Mouse (Mus musculus) forebrain, embryonic 15.5 days (tissue): ENCODE measurements around the gene Clock. TPM values are rescaled to one million over a fixed set of nuclear protein-coding genes. Genes with fewer than 3 reads are reported as not detected.
A peak's percentile ranks its signal among the peaks of the same experiment; 100 is the strongest.

ENCODE experiments used
- ATAC-seq: fragments of 200-750 bp; cut with Nextera tagmentation; replicated peaks from 2 replicates; pipeline ENCODE4 v1.8.0; 2017; ENCODE audit warnings: mild to moderate bottlenecking, moderate TSS enrichment, moderate library complexity
- H3K27ac ChIP-seq: fragments of 300-500 bp; sonication (generic); replicated peaks from 2 replicates; pipeline ENCODE4 v1.5.1; 2015; ENCODE audit warnings: mild to moderate bottlenecking, inconsistent platforms
- H3K27me3 ChIP-seq: fragments of 300-500 bp; sonication (generic); 2 replicates; pipeline ENCODE4 v1.6.1; 2015; ENCODE audit warnings: inconsistent platforms
- H3K36me3 ChIP-seq: fragments of 300-500 bp; sonication (generic); 2 replicates; pipeline ENCODE4 v1.6.1; 2015; ENCODE audit warnings: mild to moderate bottlenecking, inconsistent platforms
- H3K4me1 ChIP-seq: fragments of 300-500 bp; sonication (generic); 2 replicates; pipeline ENCODE4 v1.6.1; 2015; ENCODE audit warnings: inconsistent platforms
- H3K4me2 ChIP-seq: fragments of 300-500 bp; sonication (generic); replicated peaks from 2 replicates; pipeline ENCODE4 v1.6.1; 2015; ENCODE audit warnings: mild to moderate bottlenecking, inconsistent platforms
- H3K4me3 ChIP-seq: fragments of 300-500 bp; sonication (generic); 2 replicates; pipeline ENCODE4 v1.5.1; 2015; ENCODE audit warnings: mild to moderate bottlenecking, inconsistent platforms
- H3K9ac ChIP-seq: fragments of 300-500 bp; sonication (generic); replicated peaks from 2 replicates; pipeline ENCODE4 v1.6.1; 2015; ENCODE audit warnings: mild to moderate bottlenecking, inconsistent platforms
- H3K9me3 ChIP-seq: fragments of 300-500 bp; sonication (generic); 2 replicates; pipeline ENCODE4 v1.6.1; 2016; ENCODE audit warnings: inconsistent platforms
- WGBS: fragments of 180-500 bp; shearing (Covaris S2); methylation state at CpG from one replicate; pipeline ENCODE4 v1.1.7; 2015; ENCODE audit warnings: mixed read lengths; 5-methylcytosine and 5-hydroxymethylcytosine counted together
- polyA plus RNA-seq: library from polyadenylated mRNA; unstranded; fragments of >200 nt; fragmentation: Nextera tagmentation; extraction: Ambion mirVana; gene quantifications from 2 replicates; pipeline ENCODE4 v1.2.1, GENCODE M21; 2015

Gene Clock
- 12.9 and 14.1 TPM in 2 replicates for polyA plus RNA-seq

GRCm38 (mm10) chr5:76304452-76305341 is at the start of gene Clock:
Clock (minus strand) TSS chr5:76304792.
- no peaks in the 10 kb centered on the region for H3K27me3 ChIP-seq
- under 1% methylated on average over 77 of the region's 104 CpGs for WGBS

DNA sequence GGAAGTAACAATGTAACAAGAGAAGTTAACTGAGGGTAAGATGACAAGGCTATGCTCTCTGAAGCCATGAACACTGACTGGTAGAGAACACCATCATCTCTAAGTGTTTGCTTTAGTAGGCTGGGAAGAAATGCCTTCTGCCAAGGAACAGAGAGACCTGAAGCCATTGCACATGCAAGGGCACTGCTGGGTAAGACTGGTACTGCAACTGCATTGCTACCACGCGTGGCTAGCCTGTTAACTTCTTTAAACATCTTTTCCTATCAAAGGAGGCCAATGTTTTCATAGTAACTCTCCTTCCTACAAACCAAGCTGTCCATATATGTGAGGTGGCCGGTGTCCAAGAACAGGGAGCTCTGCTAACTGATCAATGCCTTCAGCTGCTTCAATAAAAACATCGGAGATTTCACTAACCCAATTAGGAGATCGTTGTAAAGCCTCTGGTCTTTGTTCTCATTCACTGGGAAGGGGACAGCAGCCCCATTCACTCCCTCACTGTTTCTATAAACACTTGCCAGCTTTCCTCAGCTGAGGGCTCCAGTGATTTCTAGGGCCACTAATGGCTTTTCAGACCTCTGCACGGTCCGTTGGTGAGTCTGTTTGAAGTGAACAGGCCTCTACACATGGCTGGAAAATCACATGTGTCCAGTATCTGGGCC is 47.5 kb upstream of the Clock start:
- H3K4me2 ChIP-seq: no peak overlapping the region
- H3K36me3 ChIP-seq: no peaks in the 10 kb centered on the region
- no peaks in the 10 kb centered on the region for H3K9me3 ChIP-seq
- H3K4me1 ChIP-seq: 0 out of 2 replicates have a peak, but pooled peaks cover 3% of the 10 kb centered on the region
- no peak overlapping the region for H3K27ac ChIP-seq
- no peaks in the 10 kb centered on the region for H3K27me3 ChIP-seq
- H3K9ac ChIP-seq: no peak overlapping the region
- no peak overlapping the region for H3K4me3 ChIP-seq
- ATAC-seq: peak; percentile 88
- WGBS: 4% methylated on average over 7 of the region's 7 CpGs

More at GRCm38 (mm10) chr5:76304452-76305341, at the start of gene Clock:
- peak within 1 kb of the TSS; percentile 98 for H3K9ac ChIP-seq
- no peaks in the 10 kb centered on the region for H3K36me3 ChIP-seq
- H3K4me3 ChIP-seq: peak within 1 kb of the TSS; percentile 98
- peak within 1 kb of the TSS; percentile 76 for H3K4me2 ChIP-seq
- H3K9me3 ChIP-seq: no peaks in the 10 kb centered on the region
- ATAC-seq: peak; percentile 93
- peaks cover 32% of the 10 kb centered on the region for H3K4me1 ChIP-seq
- peak within 1 kb of the TSS; percentile 99 for H3K27ac ChIP-seq

DNA sequence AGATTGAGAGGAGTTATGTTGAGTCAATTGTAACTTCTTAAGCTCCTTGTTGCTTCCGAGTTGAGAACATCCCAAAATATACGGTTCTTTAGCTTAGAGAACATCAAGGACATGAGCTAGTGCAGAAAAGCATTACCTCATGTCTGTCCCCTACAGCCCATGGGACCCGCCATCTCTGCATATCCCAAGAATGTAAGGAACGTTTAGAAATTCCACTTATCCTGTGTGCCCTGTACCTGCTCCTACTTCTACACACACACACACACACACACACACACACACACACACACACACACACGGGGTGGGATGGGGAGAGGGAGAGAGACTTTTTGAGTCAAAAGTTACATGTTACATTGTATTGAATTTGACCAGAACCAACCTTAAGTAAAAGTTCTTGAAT is 46.9 kb upstream of the Clock start:
- no peak for ATAC-seq
- H3K36me3 ChIP-seq: no peaks in the 10 kb centered on the region
- 71% methylated on average over 5 of the region's 5 CpGs for WGBS
- no peak overlapping the region for H3K27ac ChIP-seq
- H3K27me3 ChIP-seq: no peaks in the 10 kb centered on the region
- H3K4me3 ChIP-seq: no peak overlapping the region
- H3K9me3 ChIP-seq: no peaks in the 10 kb centered on the region
- H3K9ac ChIP-seq: no peak overlapping the region
- H3K4me1 ChIP-seq: 0 out of 2 replicates have a peak, but pooled peaks cover 3% of the 10 kb centered on the region
- H3K4me2 ChIP-seq: no peak overlapping the region

DNA sequence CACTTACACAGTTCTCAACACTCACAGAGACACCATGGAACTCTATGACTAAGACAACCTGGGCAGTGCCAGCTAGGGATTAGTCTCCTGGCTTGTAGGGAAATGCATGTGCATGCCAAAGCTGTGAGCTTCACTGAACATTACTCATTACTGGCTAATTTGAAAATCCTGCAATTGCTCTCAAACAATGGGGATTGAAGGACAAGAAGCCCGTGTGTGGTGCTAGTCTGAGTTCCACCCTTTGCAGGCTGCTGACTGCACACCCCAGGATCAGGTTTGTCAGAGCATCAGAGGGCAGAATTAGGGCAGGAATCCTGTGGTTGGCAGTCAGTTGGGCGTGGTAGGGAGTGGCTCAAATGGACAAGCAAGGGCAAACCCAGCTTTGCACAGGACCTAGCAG is 41.5 kb upstream of the Clock start:
- Histone ChIP-seq H3K36me3 (no peaks in the 10 kb centered on the region), H3K4me1 (0 out of 2 replicates have a peak, but pooled peaks cover 4% of the 10 kb centered on the region), H3K9me3 (no peaks in the 10 kb centered on the region), H3K27me3 (no peaks in the 10 kb centered on the region), H3K9ac (no peak overlapping the region), H3K4me3 (no peak overlapping the region), H3K27ac (no peak overlapping the region), H3K4me2 (no peak overlapping the region)
- 23% methylated on average over 2 of the region's 2 CpGs for WGBS
- ATAC-seq: peak; percentile 94

DNA sequence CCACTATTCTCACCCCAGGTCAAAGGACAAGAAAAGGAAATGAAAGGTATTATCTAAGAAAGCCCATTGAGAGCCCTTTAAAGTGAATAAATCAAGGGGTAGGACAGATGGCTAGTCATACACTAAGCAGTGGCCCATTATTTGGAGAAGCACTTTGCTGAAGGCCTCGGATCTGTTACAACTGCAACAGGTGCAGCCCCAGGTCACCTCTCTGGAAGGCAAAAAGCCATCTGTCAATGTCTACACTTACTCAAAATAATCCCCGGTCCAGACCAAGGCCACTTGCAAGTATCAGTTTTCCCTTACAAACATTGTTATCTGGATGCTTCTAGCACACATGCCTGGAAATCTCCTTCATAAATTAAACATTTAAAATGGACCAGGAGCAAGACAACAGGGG is 36.3 kb upstream of the Clock start:
- H3K4me1 ChIP-seq: no peaks in the 10 kb centered on the region
- ATAC-seq: no peak

GRCm38 (mm10) chr5:76337100-76337499 is 32.5 kb upstream of the Clock start:
- no peaks in the 10 kb centered on the region for H3K27me3 ChIP-seq
- no peaks in the 10 kb centered on the region for H3K36me3 ChIP-seq
- H3K4me1 ChIP-seq: no peaks in the 10 kb centered on the region
- H3K9ac ChIP-seq: no peak overlapping the region
- H3K4me3 ChIP-seq: no peak overlapping the region
- H3K27ac ChIP-seq: no peak overlapping the region
- H3K4me2 ChIP-seq: no peak overlapping the region
- no peak for ATAC-seq
- no peaks in the 10 kb centered on the region for H3K9me3 ChIP-seq
- whole genome bisulfite sequencing: 84% methylated on average over 8 of the region's 8 CpGs

More for the DNA sequence above, 36.3 kb upstream of the Clock start:
- Histone ChIP-seq H3K4me3 (no peak overlapping the region), H3K4me2 (no peak overlapping the region), H3K27me3 (no peaks in the 10 kb centered on the region), H3K9ac (no peak overlapping the region), H3K27ac (no peak overlapping the region), H3K36me3 (no peaks in the 10 kb centered on the region), H3K9me3 (no peaks in the 10 kb centered on the region)
- WGBS: 95% methylated on average over 2 of the region's 2 CpGs

DNA sequence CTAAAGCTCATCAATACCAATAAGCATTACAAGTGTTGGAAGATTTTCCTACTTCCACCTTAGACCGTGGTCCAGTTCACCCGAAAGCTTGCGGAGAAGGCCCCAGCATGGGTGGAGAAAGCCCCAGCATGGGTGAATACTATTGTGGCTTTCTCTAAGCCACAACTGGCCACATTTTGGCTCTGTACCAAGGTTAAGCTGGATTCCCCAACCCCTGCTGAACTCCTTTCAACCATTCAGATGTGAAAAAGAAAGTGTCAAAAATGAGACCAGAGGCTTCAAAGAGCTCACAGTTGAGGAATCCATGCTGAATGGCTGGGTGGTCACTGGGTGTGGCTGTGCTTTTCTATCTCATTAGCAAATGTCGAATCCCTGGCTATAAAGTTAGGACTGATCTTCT is 29.2 kb upstream of the Clock start:
- no peak overlapping the region for H3K4me3 ChIP-seq
- H3K27ac ChIP-seq: no peak overlapping the region
- no peak for ATAC-seq
- H3K9me3 ChIP-seq: no peaks in the 10 kb centered on the region
- H3K4me1 ChIP-seq: no peaks in the 10 kb centered on the region
- H3K4me2 ChIP-seq: no peak overlapping the region
- H3K9ac ChIP-seq: no peak overlapping the region
- 53% methylated on average over 4 of the region's 4 CpGs for WGBS
- H3K27me3 ChIP-seq: no peaks in the 10 kb centered on the region
- no peaks in the 10 kb centered on the region for H3K36me3 ChIP-seq

GRCm38 (mm10) chr5:76330953-76331352 is 26.4 kb upstream of the Clock start, which contains the start of gene Pdcl2:
Pdcl2 (minus strand) TSS chr5:76331156.
- 89% methylated on average over 7 of the region's 7 CpGs for WGBS

DNA sequence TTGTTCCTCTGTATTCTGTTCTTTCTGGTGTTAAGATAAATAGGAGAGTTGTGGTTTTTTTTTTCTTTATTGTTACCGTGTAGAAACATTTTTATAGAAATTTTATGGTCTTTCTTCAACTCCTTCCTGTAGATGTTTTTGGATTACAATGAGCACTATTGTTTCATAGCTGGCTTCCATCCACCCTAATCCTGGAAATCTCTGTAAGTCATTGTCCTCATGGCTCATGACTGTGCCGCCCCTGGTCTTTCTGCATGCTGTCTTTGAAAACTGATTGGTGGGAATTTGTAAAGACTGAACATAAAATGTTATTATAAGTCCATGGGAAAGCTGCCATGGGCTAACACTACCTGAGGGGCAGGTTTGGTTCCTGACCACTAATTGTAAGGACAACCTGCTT is 22.7 kb upstream of the Clock start:
- no peaks in the 10 kb centered on the region for H3K36me3 ChIP-seq
- no peak for ATAC-seq
- 0 out of 2 replicates have a peak, but pooled peaks cover 2% of the 10 kb centered on the region for H3K4me1 ChIP-seq
- WGBS: 50% methylated on average over 2 of the region's 2 CpGs
- H3K9me3 ChIP-seq: no peaks in the 10 kb centered on the region
- no peak overlapping the region for H3K4me3 ChIP-seq
- H3K4me2 ChIP-seq: no peak overlapping the region
- H3K27ac ChIP-seq: no peak overlapping the region
- H3K9ac ChIP-seq: no peak overlapping the region
- H3K27me3 ChIP-seq: no peaks in the 10 kb centered on the region

More at GRCm38 (mm10) chr5:76330953-76331352, 26.4 kb upstream of the Clock start, which contains the start of gene Pdcl2:
- 0 out of 2 replicates have a peak, but pooled peaks cover 2% of the 10 kb centered on the region for H3K4me1 ChIP-seq
- no peaks in the 10 kb centered on the region for H3K36me3 ChIP-seq
- H3K4me2 ChIP-seq: no peak within 1 kb of the TSS
- no peaks in the 10 kb centered on the region for H3K9me3 ChIP-seq
- no peak within 1 kb of the TSS for H3K27ac ChIP-seq
- ATAC-seq: no peak
- H3K27me3 ChIP-seq: no peaks in the 10 kb centered on the region
- H3K9ac ChIP-seq: no peak within 1 kb of the TSS
- no peak within 1 kb of the TSS for H3K4me3 ChIP-seq

- Histone ChIP-seq H3K9ac (no peak overlapping the region), H3K9me3 (no peaks in the 10 kb centered on the region), H3K4me2 (no peak overlapping the region), H3K4me1 (0 out of 2 replicates have a peak, but pooled peaks cover 6% of the 10 kb centered on the region), H3K4me3 (no peak overlapping the region), H3K27ac (no peak overlapping the region), H3K36me3 (no peaks in the 10 kb centered on the region), H3K27me3 (no peaks in the 10 kb centered on the region)
- 92% methylated on average over 4 of the region's 4 CpGs for WGBS
- ATAC-seq: no peak
Measured at GRCm38 (mm10) chr5:76325113-76325512, 20.5 kb upstream of the Clock start.

GRCm38 (mm10) chr5:76321249-76322196 is 16.9 kb upstream of the Clock start:
- no peaks in the 10 kb centered on the region for H3K27me3 ChIP-seq
- 17% methylated on average over 11 of the region's 11 CpGs for WGBS

More at GRCm38 (mm10) chr5:76321249-76322196, 16.9 kb upstream of the Clock start:
- Histone ChIP-seq H3K4me3 (no peak overlapping the region), H3K27ac (no peak overlapping the region), H3K4me2 (no peak overlapping the region), H3K4me1 (0 out of 2 replicates have a peak, but pooled peaks cover 4% of the 10 kb centered on the region), H3K9me3 (no peaks in the 10 kb centered on the region), H3K36me3 (no peaks in the 10 kb centered on the region), H3K9ac (no peak overlapping the region)
- no peak for ATAC-seq
